Mouse (Mus musculus): Measurements from ENCODE around the gene Prrg4.

GRCm38 (mm10) chr2:104840974-104841373 lies 8.7 kb downstream of the Prrg4 start:
- TF ChIP-seq CTCF (IDR thresholded peaks at IDR 0.05) (no peak), EP300 (IDR thresholded peaks at IDR 0.05) (no peak)

Measured in lung, postnatal 0 days (tissue).